Mouse (Mus musculus): ENCODE measurements at regions not wholly inside any gene's neighbourhood (a gene's known extent, or its start where the extent isn't known, plus 50 kb on each side); places are given as distances from the start of the nearest gene placed in this dataset.

DNA sequence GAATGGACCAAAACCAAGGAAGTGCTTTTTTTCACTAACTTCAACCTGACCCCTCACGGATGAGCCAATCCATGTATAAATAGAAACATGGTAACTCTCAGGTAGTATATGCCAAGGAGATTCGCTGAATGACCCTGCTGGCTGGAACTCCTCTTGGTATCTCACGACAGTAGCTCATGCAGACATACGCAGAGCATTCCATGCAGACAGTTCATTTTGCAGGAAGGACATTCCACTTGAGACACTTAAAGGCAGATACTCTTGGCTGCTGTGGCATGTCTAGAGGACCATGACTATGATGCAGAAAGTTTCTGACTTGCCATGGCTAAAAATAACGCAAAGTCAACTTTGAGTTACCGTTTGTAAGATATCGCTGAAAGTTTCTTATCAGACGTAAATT, 195.6 kb upstream of the Pitx2 start:
- peak in 1 of 2 experiments; percentile 4 for DNase-seq
- intact Hi-C loops (cut with DNase I): no loop called here

DNA sequence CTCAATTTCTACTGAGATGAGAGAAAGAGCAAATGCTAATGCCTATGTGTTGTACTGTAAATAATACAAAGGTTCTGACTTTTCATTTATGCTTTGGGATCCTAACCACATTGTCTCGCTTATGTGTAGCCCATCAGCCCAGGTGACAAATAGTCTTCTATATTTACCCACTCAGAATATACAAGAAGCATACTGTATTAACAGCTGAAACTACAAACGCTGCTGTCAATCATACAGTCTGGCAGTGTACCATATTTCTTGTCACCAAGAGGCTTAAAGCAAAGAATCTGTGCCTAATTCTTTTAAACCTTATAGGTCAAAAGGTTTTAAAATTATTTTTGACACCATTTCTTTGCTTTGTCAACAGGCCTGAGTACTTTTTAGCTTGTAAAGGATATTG, 160.8 kb upstream of the Pitx2 start:
- intact Hi-C loops (cut with DNase I): no loop called here

DNA sequence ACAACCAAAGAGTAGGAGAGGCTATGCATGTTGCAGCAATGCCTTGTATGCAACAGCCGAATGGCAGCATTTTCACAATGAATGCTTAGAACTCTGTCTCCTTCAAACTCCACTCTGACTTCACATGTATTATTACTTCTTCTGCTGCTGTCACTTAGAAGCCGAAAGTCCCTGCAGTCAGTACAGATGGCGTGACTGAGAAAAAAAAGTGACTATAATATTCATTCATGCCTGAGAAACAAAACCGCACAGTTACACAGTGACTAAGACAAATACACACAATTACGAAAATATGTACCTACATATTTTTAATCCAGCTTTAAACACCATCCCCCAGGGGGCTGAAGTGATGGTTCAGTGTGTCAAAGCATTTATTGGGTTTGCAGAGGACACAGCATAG, 154.8 kb upstream of the Pitx2 start:
- intact Hi-C loops (cut with DNase I): no loop called here
- DNase-seq: no peak

More for the DNA sequence above, 160.8 kb upstream of the Pitx2 start:
- DNase-seq: no peak

DNA sequence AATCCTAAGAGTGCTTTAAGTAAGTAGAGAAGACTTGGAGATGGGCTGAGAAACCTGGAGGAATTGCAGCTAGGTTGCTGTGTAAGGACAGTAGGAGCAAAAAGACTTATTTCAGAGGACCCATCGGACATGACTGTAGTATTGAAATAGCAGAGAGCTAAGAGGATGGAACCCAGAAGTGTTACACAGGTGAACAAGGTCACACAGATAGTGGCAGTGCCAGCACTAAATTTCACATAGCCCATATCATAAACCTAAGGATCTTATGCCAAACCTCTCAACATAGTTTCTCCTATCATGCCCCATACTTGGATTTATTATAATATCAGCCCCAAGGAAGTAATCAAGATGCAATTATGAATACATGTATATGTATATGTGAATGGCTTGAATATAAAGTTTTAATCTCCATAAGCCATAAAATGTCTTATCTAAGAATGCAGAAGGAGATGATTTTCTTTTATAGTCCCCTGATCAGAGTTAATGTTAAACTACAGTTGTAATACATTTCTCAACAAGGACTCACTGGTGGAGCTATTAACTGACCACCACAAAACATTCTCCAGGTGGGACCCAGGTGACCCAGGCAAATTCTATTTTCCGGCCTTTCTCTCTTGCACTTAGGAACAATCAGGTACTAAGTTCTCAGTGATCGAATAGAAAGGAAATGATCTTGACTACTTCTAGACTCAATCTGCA, 149.6 kb upstream of the Pitx2 start:
- intact Hi-C loops (cut with DNase I): no loop called here
- DNase-seq: no peak

DNA sequence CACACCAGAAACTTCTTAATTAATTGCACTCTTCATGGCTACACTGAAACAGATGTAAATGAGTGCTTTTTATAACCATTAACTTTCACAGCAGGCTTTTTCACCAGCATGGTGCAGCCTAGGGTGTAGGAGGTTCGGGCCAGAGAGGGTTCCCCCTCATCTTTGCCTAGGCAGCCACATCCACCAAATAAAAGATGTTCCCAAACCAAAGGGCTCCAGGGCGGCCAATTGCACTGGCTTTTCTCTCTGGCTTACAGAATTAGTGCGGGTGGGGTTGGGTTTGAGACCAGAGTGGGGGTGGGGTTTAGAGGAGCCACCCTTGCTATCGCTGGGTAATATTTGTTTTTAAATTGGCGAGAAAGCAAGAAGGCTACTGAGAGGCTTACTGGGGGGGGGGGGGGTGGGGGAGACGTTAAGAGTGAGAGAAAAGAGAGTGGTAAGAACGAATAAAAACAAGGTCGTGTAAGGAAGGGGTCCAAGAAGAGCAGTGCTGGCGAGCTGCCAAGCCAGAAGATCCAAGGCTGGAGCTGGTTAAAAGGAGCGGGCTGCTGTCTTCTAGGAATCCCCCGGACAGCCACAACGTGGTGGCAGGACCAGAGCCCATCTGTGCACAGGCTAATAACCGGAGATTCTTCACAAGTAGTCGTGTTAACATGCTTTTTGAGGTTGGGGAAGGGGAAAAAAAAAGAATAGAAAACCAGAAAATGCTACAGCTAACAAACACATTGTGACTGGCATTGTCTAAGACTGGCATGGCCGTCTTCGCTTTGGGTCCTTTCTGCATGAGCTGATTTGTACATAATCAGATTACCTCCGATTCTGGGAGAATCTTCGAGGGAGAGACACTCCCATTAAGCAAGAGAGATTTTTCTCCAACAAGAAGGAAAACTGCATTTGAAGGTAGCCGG, 134.0 kb upstream of the Pitx2 start:
- no peak for DNase-seq
- intact Hi-C loops (cut with DNase I): no loop called here

DNA sequence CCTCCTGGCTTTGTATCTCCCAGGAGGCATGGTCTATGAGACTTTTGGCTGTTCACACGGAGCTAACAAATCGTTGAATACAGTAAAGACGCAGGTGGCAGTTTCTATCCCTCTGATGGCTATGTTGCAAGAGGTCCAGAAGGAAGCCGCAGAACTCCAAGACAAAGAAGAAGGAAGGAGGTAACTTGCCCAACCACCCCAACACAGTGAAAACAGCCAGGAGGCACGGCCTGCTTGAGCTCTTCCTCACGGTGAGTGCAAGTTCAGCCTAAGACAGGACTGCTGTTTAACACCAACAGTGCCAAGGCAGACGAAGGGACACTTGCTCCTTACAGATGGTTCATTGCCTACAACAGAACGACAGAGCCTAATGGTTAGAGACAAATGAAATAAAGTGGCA, 130.0 kb upstream of the Pitx2 start:
- intact Hi-C loops (cut with DNase I): no loop called here
- no peak for DNase-seq

DNA sequence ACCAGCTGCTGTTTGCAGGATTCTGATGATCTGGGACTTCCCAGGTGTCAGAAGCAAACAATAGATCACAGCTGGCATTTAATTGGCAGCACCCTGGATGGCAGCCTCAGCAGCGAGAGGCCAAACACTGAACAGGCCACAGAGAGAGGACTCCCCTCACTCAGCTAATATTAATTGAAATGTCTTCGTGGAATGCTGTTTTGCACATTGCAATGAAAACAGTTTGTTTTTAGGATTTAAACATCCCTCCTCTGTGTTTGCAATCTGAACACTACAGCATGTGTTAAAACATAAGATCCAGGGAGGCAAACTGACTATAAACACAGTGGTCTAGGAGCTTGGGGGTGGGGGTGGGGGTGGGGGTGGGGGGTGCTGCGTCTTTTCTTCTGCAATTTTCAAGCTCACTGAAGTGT, 129.2 kb upstream of the Pitx2 start:
- DNase-seq: no peak

DNA sequence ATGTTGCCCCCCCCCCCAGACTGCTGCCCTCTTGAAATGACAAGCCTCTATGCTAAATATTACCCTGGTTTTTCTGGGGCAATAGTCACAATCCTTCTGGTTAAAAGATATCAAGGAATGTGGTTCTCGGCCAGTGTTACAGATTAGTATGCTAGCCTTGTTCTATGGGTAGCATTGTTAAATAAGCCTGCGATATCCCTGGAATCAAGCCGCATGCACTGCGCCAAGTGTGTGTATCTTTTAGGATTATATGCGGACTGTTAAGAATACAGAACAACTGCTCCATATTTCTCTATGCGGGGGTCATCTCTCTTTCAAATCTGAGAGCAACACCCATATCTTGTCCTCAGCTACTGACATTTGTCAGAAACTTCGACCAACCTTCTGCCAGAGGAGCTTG, 128.7 kb upstream of the Pitx2 start:
- intact Hi-C loops (cut with DNase I): no loop called here
- no peak for DNase-seq

More for the DNA sequence above, 129.2 kb upstream of the Pitx2 start:
- intact Hi-C loops (cut with DNase I): no loop called here

DNA sequence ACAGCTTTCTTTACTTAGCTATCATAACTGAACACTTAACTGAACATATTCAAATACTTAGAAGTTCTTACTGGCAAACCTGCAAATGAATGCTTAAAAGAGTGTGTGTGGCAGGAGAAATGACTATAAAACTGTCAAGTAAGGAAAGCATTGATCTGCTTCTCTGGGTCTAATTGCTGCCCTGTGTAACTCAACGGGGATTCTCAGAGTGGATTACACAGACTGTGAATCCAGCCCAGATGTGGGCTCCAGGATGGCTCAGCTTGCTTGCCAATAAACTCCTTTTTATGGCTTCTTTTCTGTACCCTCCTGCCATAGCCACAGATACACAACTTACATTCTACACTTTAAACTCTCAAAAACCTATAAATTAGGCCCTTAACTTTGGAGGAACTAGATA, 123.3 kb upstream of the Pitx2 start:
- DNase-seq: no peak
- intact Hi-C loops (cut with DNase I): no loop called here

DNA sequence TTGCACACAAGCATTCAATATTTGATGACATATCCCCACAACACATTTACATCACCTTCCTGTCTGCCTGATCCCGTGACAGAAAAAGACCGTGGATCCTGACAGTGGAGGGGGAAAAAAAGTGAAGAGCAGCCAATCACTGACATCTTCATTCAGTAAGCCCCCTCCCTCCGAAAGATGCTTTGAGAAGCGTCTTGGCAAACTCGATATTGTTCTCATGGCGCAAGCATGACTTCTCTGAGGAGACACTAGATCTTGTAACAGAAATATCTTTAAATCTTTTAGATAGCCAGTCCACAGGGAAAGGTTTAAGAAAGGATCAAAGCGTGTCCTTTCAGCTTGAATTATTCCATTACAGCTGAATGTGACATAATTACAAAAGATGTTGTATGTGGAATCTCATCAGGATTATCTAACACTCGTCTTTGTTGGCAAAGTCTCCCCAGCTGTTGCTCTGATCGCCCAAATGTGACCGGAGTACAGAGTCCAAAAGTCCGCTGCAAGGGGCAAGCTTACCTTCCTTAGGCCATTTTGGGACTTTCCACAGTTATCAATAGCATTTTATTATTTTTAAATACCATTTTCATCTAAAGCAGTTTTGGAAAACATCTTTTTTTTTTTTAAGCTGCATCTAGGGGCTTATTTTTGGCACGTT, 95.8 kb upstream of the Pitx2 start:
- intact Hi-C loops (cut with DNase I): no loop called here
- no peak for DNase-seq

DNA sequence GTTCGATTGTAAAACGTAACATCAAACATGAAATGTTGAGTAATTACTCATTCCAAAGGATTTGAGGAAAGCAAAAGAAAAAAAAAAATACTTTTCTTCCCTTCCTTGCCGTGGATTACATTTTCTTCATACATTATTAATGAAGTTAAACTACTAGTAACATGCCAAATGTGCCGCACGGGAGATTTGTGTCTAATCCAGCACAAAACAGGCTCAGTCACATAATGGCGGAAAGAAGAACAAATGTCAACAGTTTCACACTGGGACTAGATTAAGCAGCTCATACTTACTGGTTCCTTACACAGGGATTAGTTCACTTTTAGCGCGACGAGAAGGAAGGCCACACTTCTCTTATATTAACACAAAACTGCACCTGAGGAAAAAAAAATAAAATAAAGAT, 94.9 kb upstream of the Pitx2 start:
- no peak for DNase-seq
- intact Hi-C loops (cut with DNase I): no loop called here

DNA sequence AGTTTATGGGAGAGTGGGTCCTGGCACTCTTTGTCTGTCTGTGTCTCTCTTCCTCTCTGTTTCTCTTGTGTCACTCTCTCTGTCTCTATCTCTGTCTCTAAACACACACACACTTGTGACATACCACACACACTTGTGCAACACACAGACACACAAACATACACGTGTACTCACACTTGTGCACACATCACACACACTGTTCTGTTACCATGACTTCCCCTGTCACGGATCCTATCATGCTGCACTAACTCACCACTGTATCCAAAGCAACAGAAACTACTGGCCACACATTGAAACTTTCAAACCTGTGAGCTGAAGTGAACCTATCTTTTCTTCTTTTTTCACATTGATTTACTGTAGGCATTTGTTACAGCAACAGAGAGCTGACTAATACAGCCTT, 93.5 kb upstream of the Pitx2 start:
- DNase-seq: no peak

DNA sequence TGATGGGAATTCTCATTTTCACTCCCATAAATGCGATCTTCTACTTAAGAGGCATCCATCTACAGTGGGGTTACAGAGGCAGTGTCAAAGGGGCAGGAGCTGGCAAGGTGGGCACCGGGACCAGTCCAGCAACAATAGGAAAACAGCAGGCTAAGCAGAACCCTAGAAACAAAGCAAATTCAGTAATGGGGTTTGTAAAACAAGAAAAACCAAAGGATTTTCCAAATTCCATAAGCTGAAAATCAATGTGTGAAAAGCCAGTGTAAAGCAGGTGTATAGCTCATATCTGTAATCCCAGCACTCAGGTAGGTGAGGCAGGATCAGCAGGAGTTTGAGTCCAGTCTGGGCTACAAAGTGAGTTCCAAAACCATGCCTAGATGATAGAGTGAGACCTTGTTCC, 69.2 kb upstream of the Pitx2 start:
- intact Hi-C loops (cut with DNase I): no loop called here
- DNase-seq: no peak

More for the DNA sequence above, 93.5 kb upstream of the Pitx2 start:
- intact Hi-C loops (cut with DNase I): no loop called here

DNA sequence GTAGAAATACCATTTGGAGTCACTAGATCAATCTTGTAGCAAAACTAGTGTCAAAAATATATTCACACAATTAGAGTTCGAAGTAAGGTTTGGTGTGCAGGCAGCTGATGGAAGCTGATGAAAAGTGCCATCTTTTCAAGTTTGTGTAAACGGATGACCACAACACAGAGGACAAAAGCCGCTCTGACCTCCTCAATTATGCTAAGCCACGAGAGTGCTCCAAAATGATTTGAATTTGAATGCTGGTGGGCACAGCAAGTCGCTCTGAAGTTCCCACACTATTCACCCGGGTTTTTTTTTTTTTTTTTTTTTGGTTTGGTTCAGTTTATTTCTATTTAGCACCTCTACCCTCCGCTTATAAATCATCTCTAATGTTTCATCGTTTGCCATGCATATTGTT, 68.5 kb upstream of the Pitx2 start:
- no peak for DNase-seq
- intact Hi-C loops (cut with DNase I): no loop called here

DNA sequence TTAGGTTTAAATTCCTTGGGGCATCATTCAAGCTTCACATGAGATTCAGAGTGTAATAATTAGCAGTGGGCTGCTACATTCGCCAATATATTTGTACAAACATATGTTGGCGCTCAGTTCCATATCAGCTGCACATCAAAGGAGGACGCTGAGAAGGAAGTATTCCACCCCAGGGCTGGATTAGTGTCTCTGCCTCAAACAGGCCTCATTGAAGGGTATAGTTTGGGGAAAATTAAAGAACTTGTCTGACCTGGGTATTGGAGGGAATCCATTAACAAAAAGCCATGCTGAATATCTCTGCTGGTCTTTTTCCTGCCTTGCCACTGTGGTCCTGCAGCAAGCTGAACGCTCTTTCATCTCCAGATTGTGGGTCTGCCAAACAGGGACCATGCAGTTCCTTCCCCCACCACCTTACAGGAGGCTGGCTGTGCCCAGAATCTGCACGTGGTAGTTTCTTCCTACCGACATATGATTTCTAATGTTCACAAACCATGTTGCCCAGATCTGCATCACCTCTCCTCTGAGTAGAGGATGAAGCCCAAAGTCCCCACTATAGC, 67.7 kb upstream of the Pitx2 start:
- intact Hi-C loops (cut with DNase I): no loop called here
- no peak for DNase-seq
